Mouse (Mus musculus): Measurements from ENCODE around the gene Apc2.

DNA sequence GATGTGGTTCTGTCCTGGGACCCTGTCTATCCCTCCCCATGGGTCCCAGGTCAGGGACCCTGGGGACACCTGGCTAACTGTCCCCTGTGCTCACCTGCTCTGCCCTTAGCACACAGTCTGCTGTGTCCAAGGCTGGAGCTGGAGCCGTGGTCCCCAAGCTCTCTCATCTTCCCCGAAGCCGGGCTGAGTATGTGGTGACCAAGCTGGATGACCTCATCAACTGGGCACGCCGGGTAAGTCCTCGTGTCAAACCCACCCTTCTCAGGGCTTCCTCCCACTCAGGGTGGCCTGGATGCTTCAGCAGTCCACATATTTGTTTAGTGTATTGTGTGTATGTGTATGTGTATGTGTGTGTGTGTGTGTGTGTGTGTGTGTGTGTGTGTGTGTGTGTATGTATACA is 42.2 kb upstream of the Apc2 start:
- TF ChIP-seq GATA1 (IDR thresholded peaks at IDR 0.05; ENCODE audit: low read length) (no peak), TAL1 (IDR thresholded peaks at IDR 0.05; ENCODE audit: low read length) (no peak)

Measured in erythroblast, embryonic 14.5 days (primary cell).